27 mouse cellular contexts compared by ENCODE assay signal in genomic region chr10:94860870-94861269, GRCm38 (mm10).
"Had no signal": no experiment of that assay in that cellular context is flagged by ENCODE, and none has a peak within 500 bp of the region (broad histone marks: within the 10 kb centered on the region; RNA-seq: fewer than 3 reads in every experiment).

No protein-coding gene starts in this region.

- H3K27ac ChIP-seq: gastrocnemius, adult 2 months; heart, adult 2 months; hindbrain, embryonic 10.5 days; hindbrain, embryonic 12.5 days; hindbrain, embryonic 14.5 days; intestine, embryonic 15.5 days; layer of hippocampus, adult 2 months; limb, embryonic 10.5 days; limb, embryonic 12.5 days; liver, embryonic 13.5 days; liver, embryonic 15.5 days had no signal

- H3K4me1 ChIP-seq: heart, embryonic 12.5 days; intestine, embryonic 15.5 days had no signal

- DNase-seq: gastrocnemius, adult 2 months; gastrocnemius, postnatal 10 days; gastrocnemius, postnatal 25 days; heart, adult 2 months; heart, postnatal 10 days; heart, postnatal 4 days; kidney, adult 18-20 months; kidney, adult 8-10 months; kidney, postnatal 10 days; kidney, postnatal 25 days; kidney, postnatal 4 days; layer of hippocampus, postnatal 36 days; liver; liver, embryonic 13.5 days; liver, postnatal 0 days had no signal

- H3K36me3 ChIP-seq: intestine, embryonic 15.5 days; limb, embryonic 10.5 days; limb, embryonic 12.5 days; liver, embryonic 15.5 days had no signal

- H3K9me3 ChIP-seq: heart, embryonic 12.5 days; hindbrain, embryonic 10.5 days; hindbrain, embryonic 12.5 days; intestine, embryonic 15.5 days; limb, embryonic 10.5 days; limb, embryonic 12.5 days; liver, embryonic 13.5 days; liver, embryonic 15.5 days had no signal

- H3K4me3 ChIP-seq: gastrocnemius, adult 2 months; heart, adult 2 months; heart, embryonic 12.5 days; hindbrain, embryonic 10.5 days; hindbrain, embryonic 12.5 days; intestine, embryonic 15.5 days; layer of hippocampus, adult 2 months; limb, embryonic 10.5 days; limb, embryonic 12.5 days; liver, embryonic 13.5 days; liver, embryonic 15.5 days had no signal

- ATAC-seq: hindbrain, embryonic 16.5 days; intestine, embryonic 15.5 days; intestine, postnatal 0 days; liver, postnatal 0 days had no signal

- H3K9ac ChIP-seq: heart, embryonic 12.5 days; hindbrain, embryonic 12.5 days; hindbrain, embryonic 14.5 days; intestine, embryonic 15.5 days; limb, embryonic 12.5 days; liver, embryonic 13.5 days; liver, embryonic 15.5 days; liver, postnatal 0 days had no signal

- H3K4me2 ChIP-seq: heart, embryonic 12.5 days; hindbrain, embryonic 12.5 days; hindbrain, embryonic 14.5 days; intestine, embryonic 15.5 days; limb, embryonic 12.5 days; liver, embryonic 11.5 days; liver, embryonic 13.5 days; liver, embryonic 15.5 days had no signal

- H3K27me3 ChIP-seq: heart, embryonic 12.5 days; hindbrain, embryonic 12.5 days; intestine, embryonic 15.5 days; limb, embryonic 12.5 days; liver, embryonic 13.5 days; liver, embryonic 15.5 days had no signal
